Mouse (Mus musculus): ENCODE data around the gene Olfr869. TPM values are rescaled to one million over a fixed set of nuclear protein-coding genes. Genes with fewer than 3 reads are reported as not detected.

The Olfr869 gene
- not detected for total RNA-seq (2021)
- long read RNA-seq, experiment 1 = 0 reads
- long read RNA-seq, experiment 2 = 0 reads

DNA sequence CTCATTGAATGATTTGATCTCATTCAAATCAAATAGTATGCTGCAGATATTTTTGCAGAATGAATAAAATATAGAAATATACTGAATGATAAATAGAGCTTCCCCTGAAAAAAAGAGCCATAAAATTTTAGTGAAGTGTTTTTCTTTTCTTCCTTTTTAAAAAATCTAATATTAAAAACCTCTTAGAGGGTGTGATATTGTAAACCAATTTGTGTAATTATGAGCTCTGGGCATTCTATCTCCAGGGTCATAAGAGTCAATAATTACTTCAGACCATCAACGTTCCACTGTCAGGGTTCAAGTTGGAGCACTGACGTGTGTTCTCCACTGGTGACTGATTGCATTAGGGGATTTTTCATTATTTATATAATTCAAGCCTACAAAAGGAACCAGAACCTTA, at the start of gene Olfr869:
Gene Olfr869, plus strand, starts transcription at position 301 of the 400 bp plus-strand sequence.
- no peak for DNase-seq (ENCODE audit: low spot score in 2 of 2)

DNA sequence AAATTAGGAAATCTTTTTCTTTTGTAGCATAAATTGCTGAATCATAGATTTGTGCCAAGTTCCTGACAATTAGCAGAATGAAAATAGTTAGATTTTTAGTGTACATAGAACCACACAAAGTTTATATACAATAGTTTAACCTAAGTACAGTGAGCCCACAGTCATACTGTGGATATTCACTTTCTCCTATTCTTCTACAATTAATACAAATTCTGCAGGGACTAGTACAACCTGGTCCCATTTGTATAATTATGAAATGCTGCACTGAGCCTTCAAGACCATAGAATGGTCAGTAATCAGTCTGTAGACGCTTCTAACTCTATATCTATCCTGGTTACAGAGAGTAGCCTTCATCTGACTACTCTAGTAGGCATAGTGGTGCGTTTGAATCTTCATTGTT, 30.5 kb upstream of the Olfr869 start, which contains the start of gene Olfr868:
Gene Olfr868, plus strand, starts transcription at position 301 of the 400 bp plus-strand sequence.
- no peak for DNase-seq (ENCODE audit: low spot score in 2 of 2)

DNA sequence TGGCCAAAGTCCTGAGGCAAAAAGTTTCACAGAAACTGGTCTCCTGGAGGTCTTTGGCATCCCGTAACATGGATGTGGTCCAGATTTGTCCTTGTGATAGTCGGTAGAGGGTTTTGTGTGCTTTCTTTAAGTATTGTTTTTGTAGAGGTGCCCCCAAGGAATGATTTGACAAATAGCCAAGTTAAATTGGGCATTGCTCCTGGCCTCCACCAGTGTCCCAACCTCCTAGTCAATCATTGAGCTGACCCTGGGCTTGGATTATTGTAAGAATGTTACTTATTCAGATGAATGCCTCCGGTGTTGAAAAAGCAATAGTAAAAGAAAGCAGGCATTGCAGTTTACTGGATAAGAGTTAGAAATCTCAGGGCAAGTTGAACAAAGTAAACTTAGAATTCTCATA, 20.9 kb downstream of the Olfr869 start:
- DNase-seq (ENCODE audit: low spot score in 2 of 2) = no peak

DNA sequence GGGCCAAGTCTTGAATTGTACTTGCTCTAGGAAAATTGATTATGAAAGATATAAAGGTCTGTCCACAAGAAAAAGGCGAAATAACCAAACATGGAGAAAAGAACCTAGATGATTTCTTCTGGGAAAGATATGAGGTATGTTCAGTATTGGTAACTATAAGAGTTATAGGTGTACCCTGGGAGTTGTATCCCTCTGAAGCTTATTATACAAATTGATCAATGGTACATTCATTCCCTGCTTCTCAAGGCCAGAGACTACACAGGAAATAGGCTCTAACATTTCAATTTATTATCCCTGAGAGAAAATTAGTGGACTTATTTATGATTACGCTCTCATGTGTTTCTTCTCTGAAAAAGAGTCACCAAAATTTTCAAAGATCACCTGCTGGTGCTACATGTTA, 45.1 kb downstream of the Olfr869 start, which contains the start of gene Olfr870:
Gene Olfr870, minus strand, starts transcription at position 101 of the 400 bp plus-strand sequence.
- no peak for DNase-seq (ENCODE audit: low spot score in 2 of 2)

DNA sequence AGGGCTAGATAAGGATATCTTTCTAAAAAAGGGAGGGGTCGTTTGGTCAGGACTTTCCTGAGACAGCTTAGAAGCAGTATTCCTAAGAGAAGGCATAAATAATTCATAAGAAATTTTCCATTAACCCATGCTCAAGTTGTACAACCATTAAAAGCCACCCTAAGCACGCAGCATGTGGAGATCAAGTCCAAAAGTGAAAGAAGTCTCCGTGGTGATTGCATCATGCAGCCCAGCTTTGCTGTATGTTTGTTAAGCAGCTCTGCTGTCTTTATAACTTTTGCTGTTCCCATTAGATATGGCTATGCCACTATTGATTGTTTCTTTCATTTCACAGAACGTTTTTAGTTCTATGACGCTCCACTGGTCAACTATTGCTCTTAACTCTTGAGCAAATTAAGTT, 50.7 kb downstream of the Olfr869 start:
- DNase-seq (ENCODE audit: low spot score in 2 of 2) = no peak

Other genes starting within 250 kb of the Olfr869 start
- not detected for gene Olfr862, start 241.0 kb upstream of the Olfr869 start, total RNA-seq (2021)
- gene Olfr77, start 212.1 kb upstream of the Olfr869 start, total RNA-seq (2021) = not detected
- not detected for gene Olfr866, start 101.0 kb upstream of the Olfr869 start, total RNA-seq (2021)
- not detected for gene Olfr867, start 71.4 kb upstream of the Olfr869 start, total RNA-seq (2021)
- not detected for gene Olfr868, start 30.4 kb upstream of the Olfr869 start, total RNA-seq (2021)
- not detected for gene Olfr870, start 45.0 kb downstream of the Olfr869 start, total RNA-seq (2021)
- not detected for gene Olfr871, start 83.2 kb downstream of the Olfr869 start, total RNA-seq (2021)
- gene Olfr872, start 108.1 kb downstream of the Olfr869 start, total RNA-seq (2021) = not detected
- gene Olfr39, start 153.3 kb downstream of the Olfr869 start, total RNA-seq (2021) = not detected
- not detected for gene Olfr873, start 169.5 kb downstream of the Olfr869 start, total RNA-seq (2021)
- not detected for gene Olfr18, start 207.1 kb downstream of the Olfr869 start, total RNA-seq (2021)

Measured in left cerebral cortex, adult 18-20 months (tissue).